Mouse (Mus musculus): Measurements from ENCODE around the gene Gm13043. TPM values are rescaled to one million over a fixed set of nuclear protein-coding genes. Genes with fewer than 3 reads are reported as not detected.
"Not testable (repeated sequence)": the region's sequence is repeated elsewhere in the genome, so short reads cannot be mapped to it uniquely, and the experiment has no call there.

The Gm13043 gene
- polyA plus RNA-seq (2015; fragmentation: Nextera tagmentation; extraction: Ambion mirVana), result not detected in 2 replicates

DNA sequence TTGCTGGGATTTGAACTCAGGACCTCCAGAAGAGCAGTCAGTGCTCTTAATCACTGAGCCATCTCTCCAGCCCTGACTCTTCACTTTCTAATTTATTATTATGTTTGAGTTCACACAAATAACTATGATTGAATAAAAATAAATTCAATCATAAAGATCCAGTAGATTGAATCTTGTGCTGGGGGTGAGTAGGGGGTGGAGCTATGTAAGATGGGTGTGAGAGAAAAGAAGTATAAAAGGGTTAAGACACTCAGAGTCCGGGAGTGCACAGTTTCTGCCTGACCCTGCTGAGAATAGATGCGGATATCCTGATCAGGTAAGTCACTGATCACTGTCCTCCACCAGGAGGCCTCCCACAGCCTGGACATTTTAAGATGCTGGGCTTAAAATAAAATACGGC is at the start of gene Gm13043:
Gm13043 (plus strand) TSS at position 301 of the 400 bp plus-strand sequence.
- no peaks in the 10 kb centered on the region for H3K27me3 ChIP-seq (replicated peaks)
- H3K4me1 ChIP-seq, result no peaks in the 10 kb centered on the region
- 83% methylated on average over 3 of the region's 3 CpGs for WGBS
- ATAC-seq (ENCODE audit: low FRiP score), result no peak
- no peak within 1 kb of the TSS for H3K27ac ChIP-seq (replicated peaks)
- no peaks in the 10 kb centered on the region for H3K9me3 ChIP-seq (replicated peaks)
- no peaks in the 10 kb centered on the region for H3K36me3 ChIP-seq
- no peak within 1 kb of the TSS for H3K9ac ChIP-seq (replicated peaks)
- H3K4me2 ChIP-seq, result no peak within 1 kb of the TSS
- no peak within 1 kb of the TSS for H3K4me3 ChIP-seq (replicated peaks)

DNA sequence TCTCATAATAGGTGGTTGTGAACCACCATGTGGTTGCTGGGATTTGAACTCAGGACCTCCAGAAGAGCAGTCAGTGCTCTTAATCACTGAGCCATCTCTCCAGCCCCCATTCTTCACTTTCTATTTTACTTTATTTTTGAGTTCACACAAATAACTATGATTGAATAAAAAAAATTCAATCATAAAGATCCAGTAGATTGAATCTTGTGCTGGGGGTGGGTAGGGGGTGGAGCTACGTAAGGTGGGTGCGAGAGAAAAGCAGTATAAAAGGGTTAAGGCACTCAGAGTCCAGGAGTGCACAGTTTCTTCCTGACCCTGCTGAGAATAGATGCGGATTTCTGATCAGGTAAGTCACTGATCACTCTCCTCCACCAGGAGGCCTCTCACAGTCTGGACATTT is 24.5 kb downstream of the Gm13043 start, which contains the start of gene Gm13040:
Gm13040 (plus strand) TSS at position 301 of the 400 bp plus-strand sequence.
- not testable (repeated sequence) for H3K27ac ChIP-seq (replicated peaks); H3K36me3 ChIP-seq; H3K4me3 ChIP-seq (replicated peaks); H3K4me1 ChIP-seq; H3K27me3 ChIP-seq (replicated peaks); H3K4me2 ChIP-seq; ATAC-seq (ENCODE audit: low FRiP score); H3K9me3 ChIP-seq (replicated peaks); H3K9ac ChIP-seq (replicated peaks)
- no CpG with 5 or more reads among the region's 3 CpGs for WGBS

DNA sequence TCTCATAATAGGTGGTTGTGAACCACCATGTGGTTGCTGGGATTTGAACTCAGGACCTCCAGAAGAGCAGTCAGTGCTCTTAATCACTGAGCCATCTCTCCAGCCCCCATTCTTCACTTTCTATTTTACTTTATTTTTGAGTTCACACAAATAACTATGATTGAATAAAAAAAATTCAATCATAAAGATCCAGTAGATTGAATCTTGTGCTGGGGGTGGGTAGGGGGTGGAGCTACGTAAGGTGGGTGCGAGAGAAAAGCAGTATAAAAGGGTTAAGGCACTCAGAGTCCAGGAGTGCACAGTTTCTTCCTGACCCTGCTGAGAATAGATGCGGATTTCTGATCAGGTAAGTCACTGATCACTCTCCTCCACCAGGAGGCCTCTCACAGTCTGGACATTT is 40.3 kb downstream of the Gm13043 start, which contains the start of the genes BC080695 and Gm13057:
BC080695 (plus strand) TSS at position 301 of the 400 bp plus-strand sequence.
Gm13057 (plus strand) TSS at position 310 of the 400 bp plus-strand sequence.
- not testable (repeated sequence) for H3K27me3 ChIP-seq (replicated peaks); H3K4me2 ChIP-seq; H3K9me3 ChIP-seq (replicated peaks); H3K36me3 ChIP-seq; H3K4me3 ChIP-seq (replicated peaks); H3K9ac ChIP-seq (replicated peaks); H3K4me1 ChIP-seq; ATAC-seq (ENCODE audit: low FRiP score); H3K27ac ChIP-seq (replicated peaks)
- no CpG with 5 or more reads among the region's 3 CpGs for WGBS

Other genes starting within 250 kb of the Gm13043 start
- 25.5 and 29.0 TPM in 2 replicates for gene Pdpn, start 211.8 kb upstream of the Gm13043 start, polyA plus RNA-seq (2015; fragmentation: Nextera tagmentation; extraction: Ambion mirVana)
- gene Lrrc38, start 161.6 kb upstream of the Gm13043 start, polyA plus RNA-seq (2015; fragmentation: Nextera tagmentation; extraction: Ambion mirVana), result 0.59 and 0.70 TPM in 2 replicates
- gene Pramel1, start 116.9 kb upstream of the Gm13043 start, polyA plus RNA-seq (2015; fragmentation: Nextera tagmentation; extraction: Ambion mirVana), result not detected in 2 replicates
- 17.7 and 20.7 TPM in 2 replicates for gene Pramef8, start 98.9 kb upstream of the Gm13043 start, polyA plus RNA-seq (2015; fragmentation: Nextera tagmentation; extraction: Ambion mirVana)
- not detected in 2 replicates for gene Oog4, start 61.0 kb upstream of the Gm13043 start, polyA plus RNA-seq (2015; fragmentation: Nextera tagmentation; extraction: Ambion mirVana)
- gene Gm13040, start 24.6 kb downstream of the Gm13043 start, polyA plus RNA-seq (2015; fragmentation: Nextera tagmentation; extraction: Ambion mirVana), result not detected in 2 replicates
- gene BC080695, start 40.4 kb downstream of the Gm13043 start, polyA plus RNA-seq (2015; fragmentation: Nextera tagmentation; extraction: Ambion mirVana), result not detected in 2 replicates
- not detected in 2 replicates for gene Gm13057, start 40.4 kb downstream of the Gm13043 start, polyA plus RNA-seq (2015; fragmentation: Nextera tagmentation; extraction: Ambion mirVana)
- gene Gm13083, start 103.7 kb downstream of the Gm13043 start, polyA plus RNA-seq (2015; fragmentation: Nextera tagmentation; extraction: Ambion mirVana), result not detected in 2 replicates
- not detected in 2 replicates for gene Gm13088, start 145.9 kb downstream of the Gm13043 start, polyA plus RNA-seq (2015; fragmentation: Nextera tagmentation; extraction: Ambion mirVana)
- gene Gm13089, start 191.4 kb downstream of the Gm13043 start, polyA plus RNA-seq (2015; fragmentation: Nextera tagmentation; extraction: Ambion mirVana), result not detected in 2 replicates
- not detected in 2 replicates for gene Gm13078, start 208.1 kb downstream of the Gm13043 start, polyA plus RNA-seq (2015; fragmentation: Nextera tagmentation; extraction: Ambion mirVana)

All from neural tube, embryonic 15.5 days (tissue).